Mouse (Mus musculus) kidney, embryonic 16.5 days (tissue): ENCODE measurements at regions not wholly inside any gene's neighbourhood (a gene's known extent, or its start where the extent isn't known, plus 50 kb on each side); places are given as distances from the start of the nearest gene placed in this dataset.
A peak's percentile ranks its signal among the peaks of the same experiment; 100 is the strongest.

Experiments used
- ATAC-seq: fragments of 200-750 bp; cut with Nextera tagmentation; 2 replicates; pipeline ENCODE4 v1.8.0; 2017; ENCODE audit warnings: moderate TSS enrichment; ENCODE audit not compliant: low FRiP score, low TSS enrichment
- H3K27ac ChIP-seq: fragments of 300-500 bp; sonication (generic); 2 replicates; pipeline ENCODE4 v1.5.1; 2014; ENCODE audit warnings: low read length
- H3K27me3 ChIP-seq: fragments of 300-500 bp; sonication (generic); 2 replicates; pipeline ENCODE4 v1.6.1; 2014; ENCODE audit warnings: low read length, control low read depth, mixed read lengths; ENCODE audit not compliant: insufficient read depth
- H3K36me3 ChIP-seq: fragments of 300-500 bp; sonication (generic); 2 replicates; pipeline ENCODE4 v1.6.1; 2014; ENCODE audit warnings: low read length, control low read depth, mixed read lengths; ENCODE audit not compliant: insufficient read depth
- H3K4me1 ChIP-seq: fragments of 300-500 bp; sonication (generic); 2 replicates; pipeline ENCODE4 v1.6.1; 2014; ENCODE audit warnings: low read length, control low read depth, mixed read lengths; ENCODE audit not compliant: insufficient read depth
- H3K4me2 ChIP-seq: fragments of 300-500 bp; sonication (generic); replicated peaks from 2 replicates; pipeline ENCODE4 v1.6.1; 2014; ENCODE audit warnings: low read depth, low read length
- H3K4me3 ChIP-seq: fragments of 300-500 bp; sonication (generic); 2 replicates; pipeline ENCODE4 v1.5.1; 2014; ENCODE audit warnings: mild to moderate bottlenecking, low read length
- H3K9ac ChIP-seq: fragments of 300-500 bp; sonication (generic); replicated peaks from 2 replicates; pipeline ENCODE4 v1.6.1; 2014; ENCODE audit warnings: low read length
- H3K9me3 ChIP-seq: fragments of 300-500 bp; sonication (generic); 2 replicates; pipeline ENCODE4 v1.6.1; 2016; ENCODE audit warnings: low read length, control low read depth
- WGBS: fragments of 180-500 bp; shearing (Covaris S2); extraction: QIAGEN DNeasy Blood & Tissue Kit; methylation state at CpG from one replicate; pipeline ENCODE4 v1.1.7; 2014; 5-methylcytosine and 5-hydroxymethylcytosine counted together

DNA sequence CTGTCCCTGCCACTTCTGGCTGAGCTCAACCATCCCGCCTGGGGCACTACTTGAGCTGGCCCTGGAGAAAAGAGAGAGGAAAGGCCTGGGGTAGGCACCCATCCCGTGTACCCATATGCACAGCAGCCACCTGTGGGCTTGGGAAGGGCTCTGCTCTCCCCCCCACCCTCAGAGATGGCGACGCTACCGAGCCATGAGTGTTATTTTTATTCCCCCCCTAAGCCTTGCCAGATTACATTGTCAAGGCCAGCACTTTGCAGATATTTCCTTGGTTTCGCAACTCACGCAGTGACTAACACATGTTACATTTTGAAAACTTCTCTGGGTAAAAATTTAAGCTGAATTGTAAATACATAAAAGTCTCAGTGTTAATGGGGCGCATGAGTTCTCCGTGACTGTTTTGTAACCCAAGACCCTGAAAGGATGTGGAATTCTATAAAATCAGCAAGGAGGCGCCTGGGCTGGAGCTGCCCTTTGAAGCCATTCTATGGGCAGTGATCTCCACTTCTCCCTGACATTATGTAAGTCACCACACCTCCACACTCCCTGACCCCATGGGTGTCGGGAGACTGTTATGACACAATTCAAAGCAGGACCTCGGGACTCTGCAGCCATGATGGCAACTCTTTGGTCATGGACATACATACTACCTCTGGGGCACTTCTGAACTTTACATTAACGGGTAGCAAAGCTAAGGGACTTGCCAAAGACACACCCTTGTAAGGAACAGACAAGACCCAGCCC, 75.4 kb upstream of the Dio3 start:
- WGBS = 44% methylated on average over 13 of the region's 13 CpGs
- Histone ChIP-seq H3K9ac (no peak overlapping the region), H3K4me2 (no peak overlapping the region), H3K4me1 (peaks cover 12% of the 10 kb centered on the region), H3K9me3 (no peaks in the 10 kb centered on the region), H3K27ac (no peak overlapping the region), H3K4me3 (no peak overlapping the region), H3K36me3 (no peaks in the 10 kb centered on the region), H3K27me3 (no peaks in the 10 kb centered on the region)
- no peak for ATAC-seq

DNA sequence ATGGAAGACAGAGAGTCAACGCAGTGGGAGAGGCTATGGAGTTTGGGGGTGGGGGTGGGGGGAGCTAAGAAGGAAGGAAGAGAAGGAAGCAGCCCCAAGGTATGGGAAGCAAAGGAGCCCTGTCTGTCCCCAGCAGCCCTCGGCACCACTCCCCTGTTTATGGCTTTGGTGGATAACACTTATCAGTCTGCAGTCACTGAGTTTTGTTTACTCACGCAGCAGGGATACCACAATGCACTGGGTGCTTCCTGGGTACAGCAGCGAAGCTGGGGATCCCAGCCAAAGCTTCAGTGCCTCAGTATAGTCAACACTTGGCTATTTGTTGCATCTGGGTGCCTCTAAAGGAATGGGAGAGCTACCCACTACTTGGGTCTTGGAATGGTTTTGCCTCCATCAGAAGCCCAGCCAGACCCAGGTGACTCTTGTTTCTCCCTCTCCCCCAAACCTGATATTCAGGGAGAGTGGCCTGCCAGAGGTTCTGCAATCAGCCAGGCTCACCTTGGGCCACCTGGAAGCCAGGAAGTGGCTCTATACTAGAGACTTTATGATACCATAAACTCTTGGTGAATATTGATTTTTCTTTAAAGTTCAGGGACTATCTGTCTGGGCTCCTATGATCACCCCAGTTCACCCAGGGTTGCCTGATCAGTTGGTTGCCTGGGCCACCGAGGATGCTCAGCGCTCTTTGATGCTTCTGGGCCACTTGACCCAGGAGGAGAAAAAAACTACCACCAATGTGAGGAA, 74.5 kb upstream of the Dio3 start:
- H3K4me1 ChIP-seq = peaks cover 12% of the 10 kb centered on the region
- no peak overlapping the region for H3K9ac ChIP-seq
- H3K9me3 ChIP-seq = no peaks in the 10 kb centered on the region
- no peak overlapping the region for H3K27ac ChIP-seq
- no peaks in the 10 kb centered on the region for H3K36me3 ChIP-seq
- no peak for ATAC-seq
- H3K4me2 ChIP-seq = no peak overlapping the region
- 69% methylated on average over 6 of the region's 6 CpGs for WGBS
- no peak overlapping the region for H3K4me3 ChIP-seq
- no peaks in the 10 kb centered on the region for H3K27me3 ChIP-seq

DNA sequence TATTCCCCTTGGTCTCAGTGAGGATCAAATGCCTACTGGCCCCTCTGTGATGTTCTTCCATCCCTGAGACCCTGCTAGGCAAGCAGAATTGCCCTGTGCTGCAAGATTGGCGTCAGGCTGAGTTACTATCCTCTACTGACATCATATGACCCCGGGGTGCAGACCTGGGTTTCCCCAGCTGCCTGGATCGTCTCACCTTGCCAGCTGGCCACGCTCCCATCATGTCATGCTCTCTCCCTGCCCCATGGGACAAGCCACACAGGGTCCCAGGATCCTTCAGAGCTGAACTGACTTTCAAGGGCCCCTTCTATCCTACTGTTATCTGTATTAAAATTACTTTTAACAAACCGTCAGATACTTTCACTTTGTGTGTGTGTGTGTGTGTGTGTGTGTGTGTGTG, 72.6 kb upstream of the Dio3 start:
- H3K9me3 ChIP-seq = no peaks in the 10 kb centered on the region
- no peak overlapping the region for H3K4me3 ChIP-seq
- 39% methylated on average over 5 of the region's 5 CpGs for WGBS
- H3K4me1 ChIP-seq = peaks cover 12% of the 10 kb centered on the region
- H3K27ac ChIP-seq = no peak overlapping the region
- no peak overlapping the region for H3K4me2 ChIP-seq
- H3K9ac ChIP-seq = no peak overlapping the region
- H3K36me3 ChIP-seq = no peaks in the 10 kb centered on the region
- no peaks in the 10 kb centered on the region for H3K27me3 ChIP-seq
- ATAC-seq = no peak

DNA sequence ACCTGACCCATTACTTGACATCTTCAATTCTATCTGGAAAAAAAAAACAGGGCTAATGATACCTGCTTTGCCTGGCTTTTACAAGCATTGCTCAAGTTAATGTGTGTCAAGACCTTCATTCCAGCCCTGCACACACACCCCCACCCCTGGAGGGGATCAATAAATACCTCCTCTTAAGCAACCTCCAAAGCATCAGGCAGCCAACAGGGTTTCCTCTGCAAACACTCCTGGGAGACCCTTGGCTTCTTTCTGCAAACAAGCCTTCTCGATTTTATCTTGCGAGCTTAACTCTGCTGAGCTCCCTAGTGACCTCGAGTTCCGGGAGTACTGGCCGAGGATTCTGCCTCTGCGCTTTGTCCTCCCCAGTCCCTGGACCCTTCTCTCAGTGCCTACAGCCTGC, 72.1 kb upstream of the Dio3 start:
- Histone ChIP-seq H3K27me3 (no peaks in the 10 kb centered on the region), H3K27ac (0 out of 2 replicates have a peak overlapping the region, but pooled peaks have one; percentile 12), H3K9me3 (no peaks in the 10 kb centered on the region), H3K4me1 (peaks cover 12% of the 10 kb centered on the region), H3K4me3 (no peak overlapping the region), H3K36me3 (no peaks in the 10 kb centered on the region), H3K9ac (no peak overlapping the region), H3K4me2 (no peak overlapping the region)
- WGBS = 12% methylated on average over 6 of the region's 6 CpGs
- ATAC-seq = no peak

DNA sequence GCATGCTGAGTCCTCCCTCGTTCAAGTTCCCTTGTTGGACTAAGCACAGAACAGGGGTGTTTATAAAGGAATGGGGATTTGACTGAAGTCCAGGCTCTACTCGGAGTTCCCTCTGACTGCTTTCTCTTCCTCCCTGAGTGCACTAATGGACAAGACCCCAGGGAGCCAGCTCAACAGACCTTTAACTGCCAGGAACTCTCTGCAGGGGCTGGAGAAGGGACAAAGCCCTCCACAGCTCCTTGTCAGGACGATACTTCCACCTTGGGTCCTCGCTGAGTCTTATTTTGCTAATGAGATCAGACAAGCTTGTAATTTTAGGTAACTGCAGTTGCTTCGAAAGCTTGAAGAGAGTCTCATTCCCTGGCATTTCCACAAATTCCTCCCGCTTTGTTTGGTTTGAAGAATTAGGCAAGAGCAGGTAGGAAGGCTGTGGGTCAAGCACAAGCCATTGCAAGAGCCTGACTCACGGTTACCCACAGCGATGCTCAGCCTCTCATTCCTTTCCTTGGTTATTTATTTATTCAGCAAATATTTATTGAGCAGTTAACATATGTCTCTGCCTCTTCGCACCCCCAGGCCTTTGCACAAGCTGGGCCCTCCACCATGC, 71.5 kb upstream of the Dio3 start:
- no peak for ATAC-seq
- no peak overlapping the region for H3K4me2 ChIP-seq
- no peak overlapping the region for H3K9ac ChIP-seq
- H3K9me3 ChIP-seq = no peaks in the 10 kb centered on the region
- no peaks in the 10 kb centered on the region for H3K27me3 ChIP-seq
- H3K4me1 ChIP-seq = peaks cover 12% of the 10 kb centered on the region
- H3K36me3 ChIP-seq = no peaks in the 10 kb centered on the region
- 0 out of 2 replicates have a peak overlapping the region, but pooled peaks have one; percentile 12 for H3K27ac ChIP-seq
- H3K4me3 ChIP-seq = no peak overlapping the region
- 43% methylated on average over 9 of the region's 9 CpGs for WGBS

DNA sequence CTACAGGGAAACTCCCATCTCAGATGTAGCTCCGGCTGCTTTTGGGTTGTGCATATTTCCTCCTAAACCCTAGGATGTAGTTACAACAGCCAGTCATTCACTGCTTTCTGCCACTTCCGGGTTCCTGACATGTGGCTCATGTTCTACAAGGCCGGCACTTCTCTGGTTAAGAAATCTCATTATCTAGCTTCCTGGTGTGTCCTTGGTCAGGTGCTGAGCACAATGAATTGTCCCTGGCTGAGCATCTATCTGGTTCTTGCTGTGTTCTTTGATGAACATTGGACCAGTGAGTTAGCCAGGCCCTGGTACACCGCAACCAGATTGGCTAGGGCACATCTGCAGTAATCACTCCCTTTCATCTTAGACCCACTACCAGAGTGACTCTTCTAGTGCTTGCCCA, 66.2 kb upstream of the Dio3 start:
- Histone ChIP-seq H3K4me3 (no peak overlapping the region), H3K27me3 (no peaks in the 10 kb centered on the region), H3K27ac (no peak overlapping the region), H3K36me3 (no peaks in the 10 kb centered on the region), H3K9ac (no peak overlapping the region), H3K4me2 (no peak overlapping the region), H3K4me1 (peaks cover 8% of the 10 kb centered on the region), H3K9me3 (no peaks in the 10 kb centered on the region)
- WGBS = 77% methylated on average over 4 of the region's 4 CpGs
- no peak for ATAC-seq

DNA sequence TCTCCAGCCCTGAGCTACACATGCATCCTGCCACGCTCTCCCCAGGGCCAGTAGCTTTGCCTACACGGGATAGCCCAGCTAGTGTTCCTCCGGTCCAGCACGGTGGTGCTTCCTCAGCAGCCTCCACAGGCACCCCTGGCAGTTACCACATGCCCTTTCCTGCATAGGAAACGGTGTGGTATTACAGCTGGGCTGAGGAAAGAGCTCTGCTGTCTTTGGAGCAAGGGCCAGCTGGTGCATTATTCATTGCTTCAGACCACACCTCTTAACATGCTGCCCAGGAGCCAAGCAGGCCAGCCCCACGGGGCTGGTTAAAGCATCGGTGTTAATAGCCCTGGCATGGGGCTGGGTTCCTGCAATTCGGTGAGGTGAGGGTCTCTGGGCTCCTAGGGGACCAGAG, 64.0 kb upstream of the Dio3 start:
- Histone ChIP-seq H3K4me2 (no peak overlapping the region), H3K9me3 (no peaks in the 10 kb centered on the region), H3K4me1 (peaks cover 8% of the 10 kb centered on the region), H3K36me3 (no peaks in the 10 kb centered on the region), H3K4me3 (no peak overlapping the region), H3K9ac (no peak overlapping the region), H3K27me3 (no peaks in the 10 kb centered on the region), H3K27ac (no peak overlapping the region)
- peak; percentile 80 for ATAC-seq
- WGBS = 15% methylated on average over 8 of the region's 8 CpGs

DNA sequence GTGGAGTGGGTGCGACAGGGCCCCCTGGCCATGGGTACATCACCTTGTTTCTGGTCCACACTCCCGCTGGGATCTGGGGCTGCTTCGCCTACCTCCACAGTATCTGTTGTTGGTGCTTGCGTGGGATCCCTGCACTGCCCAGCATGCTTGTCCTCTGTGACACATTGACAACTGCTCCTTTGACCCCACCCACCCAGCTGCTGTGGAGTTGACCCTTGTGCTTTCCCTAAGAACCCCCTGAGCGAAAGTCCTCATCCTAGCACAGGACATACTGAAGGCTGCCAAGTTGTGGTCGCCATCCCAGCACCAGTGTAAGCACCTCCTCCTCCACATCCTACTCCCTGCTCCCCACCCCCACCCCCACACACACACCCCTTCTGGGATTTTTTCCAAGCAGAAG, 63.6 kb upstream of the Dio3 start:
- Histone ChIP-seq H3K4me2 (no peak overlapping the region), H3K27ac (no peak overlapping the region), H3K27me3 (no peaks in the 10 kb centered on the region), H3K9me3 (no peaks in the 10 kb centered on the region), H3K4me1 (peaks cover 8% of the 10 kb centered on the region), H3K36me3 (no peaks in the 10 kb centered on the region), H3K4me3 (no peak overlapping the region), H3K9ac (no peak overlapping the region)
- peak; percentile 70; the same call in 1 of the 2 replicates for ATAC-seq
- WGBS = 40% methylated on average over 6 of the region's 6 CpGs

DNA sequence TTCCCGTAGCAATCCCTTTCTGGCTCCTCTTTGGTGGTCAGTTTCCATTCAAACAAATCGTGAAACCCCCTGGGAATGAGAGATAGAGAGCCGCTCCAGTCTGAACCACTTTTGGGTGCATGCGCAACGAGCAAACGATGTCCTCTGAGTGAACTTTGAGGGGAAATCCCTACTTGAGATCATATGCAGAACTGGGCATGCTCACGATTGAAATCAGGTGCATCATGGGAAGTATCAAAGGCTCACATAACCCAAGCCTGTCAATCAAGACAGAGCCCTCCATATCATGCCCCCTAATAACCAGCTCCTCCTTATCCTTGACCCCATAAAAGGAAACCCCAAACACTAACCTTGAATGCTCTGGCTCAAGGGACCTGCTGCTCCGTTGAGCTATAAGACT, 59.1 kb upstream of the Dio3 start:
- WGBS = 84% methylated on average over 8 of the region's 8 CpGs
- no peak for ATAC-seq
- no peaks in the 10 kb centered on the region for H3K36me3 ChIP-seq

DNA sequence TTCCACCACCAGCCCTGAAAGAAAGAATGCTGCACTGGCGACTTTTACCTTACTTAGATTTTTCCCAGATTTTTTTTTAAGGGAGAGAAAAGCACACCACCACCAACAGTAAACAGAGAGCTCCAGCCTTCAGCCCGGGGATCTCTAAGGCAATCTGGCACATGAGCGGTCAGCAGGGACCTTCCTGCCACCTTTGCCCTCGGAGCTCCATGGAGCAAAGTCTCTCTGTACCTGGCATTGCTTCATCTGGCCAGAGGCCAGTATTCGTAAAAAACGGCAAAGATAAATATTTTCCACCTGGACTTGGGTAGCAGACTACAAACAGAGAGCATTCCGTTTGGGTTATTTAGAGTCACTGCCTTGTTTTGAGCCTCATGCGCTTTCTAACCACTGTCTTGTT, 58.4 kb upstream of the Dio3 start:
- H3K4me1 ChIP-seq = no peaks in the 10 kb centered on the region
- H3K27me3 ChIP-seq = no peaks in the 10 kb centered on the region
- H3K9ac ChIP-seq = no peak overlapping the region
- no peak overlapping the region for H3K27ac ChIP-seq
- no peak overlapping the region for H3K4me3 ChIP-seq
- no peaks in the 10 kb centered on the region for H3K9me3 ChIP-seq
- WGBS = 59% methylated on average over 8 of the region's 8 CpGs
- ATAC-seq = no peak
- H3K4me2 ChIP-seq = no peak overlapping the region
- H3K36me3 ChIP-seq = no peaks in the 10 kb centered on the region

More for the DNA sequence above, 59.1 kb upstream of the Dio3 start:
- Histone ChIP-seq H3K4me1 (peaks cover 6% of the 10 kb centered on the region), H3K27me3 (no peaks in the 10 kb centered on the region), H3K27ac (no peak overlapping the region), H3K4me3 (no peak overlapping the region), H3K9me3 (no peaks in the 10 kb centered on the region), H3K4me2 (no peak overlapping the region), H3K9ac (no peak overlapping the region)
